Mouse (Mus musculus) forebrain, embryonic 15.5 days (tissue): ENCODE results near the gene Myh3. TPM values are rescaled to one million over a fixed set of nuclear protein-coding genes. Genes with fewer than 3 reads are reported as not detected.

ENCODE experiments used
- ATAC-seq: fragments of 200-750 bp; cut with Nextera tagmentation; replicated peaks from 2 replicates; pipeline ENCODE4 v1.8.0; 2017; ENCODE audit warnings: mild to moderate bottlenecking, moderate TSS enrichment, moderate library complexity
- H3K27ac ChIP-seq: fragments of 300-500 bp; sonication (generic); replicated peaks from 2 replicates; pipeline ENCODE4 v1.5.1; 2015; ENCODE audit warnings: mild to moderate bottlenecking, inconsistent platforms
- H3K27me3 ChIP-seq: fragments of 300-500 bp; sonication (generic); 2 replicates; pipeline ENCODE4 v1.6.1; 2015; ENCODE audit warnings: inconsistent platforms
- H3K36me3 ChIP-seq: fragments of 300-500 bp; sonication (generic); 2 replicates; pipeline ENCODE4 v1.6.1; 2015; ENCODE audit warnings: mild to moderate bottlenecking, inconsistent platforms
- H3K4me1 ChIP-seq: fragments of 300-500 bp; sonication (generic); 2 replicates; pipeline ENCODE4 v1.6.1; 2015; ENCODE audit warnings: inconsistent platforms
- H3K4me2 ChIP-seq: fragments of 300-500 bp; sonication (generic); replicated peaks from 2 replicates; pipeline ENCODE4 v1.6.1; 2015; ENCODE audit warnings: mild to moderate bottlenecking, inconsistent platforms
- H3K4me3 ChIP-seq: fragments of 300-500 bp; sonication (generic); 2 replicates; pipeline ENCODE4 v1.5.1; 2015; ENCODE audit warnings: mild to moderate bottlenecking, inconsistent platforms
- H3K9ac ChIP-seq: fragments of 300-500 bp; sonication (generic); replicated peaks from 2 replicates; pipeline ENCODE4 v1.6.1; 2015; ENCODE audit warnings: mild to moderate bottlenecking, inconsistent platforms
- H3K9me3 ChIP-seq: fragments of 300-500 bp; sonication (generic); 2 replicates; pipeline ENCODE4 v1.6.1; 2016; ENCODE audit warnings: inconsistent platforms
- WGBS: fragments of 180-500 bp; shearing (Covaris S2); methylation state at CpG from one replicate; pipeline ENCODE4 v1.1.7; 2015; ENCODE audit warnings: mixed read lengths; 5-methylcytosine and 5-hydroxymethylcytosine counted together
- polyA plus RNA-seq: library from polyadenylated mRNA; unstranded; fragments of >200 nt; fragmentation: Nextera tagmentation; extraction: Ambion mirVana; gene quantifications from 2 replicates; pipeline ENCODE4 v1.2.1, GENCODE M21; 2015

Gene Myh3
- polyA plus RNA-seq, 1 experiment from 2014 or later, result 0.48 TPM

GRCm38 (mm10) chr11:67135532-67135931 is 57.4 kb downstream of the Myh3 start:
- no peak overlapping the region for H3K4me2 ChIP-seq
- H3K4me1 ChIP-seq, result no peaks in the 10 kb centered on the region
- no peak for ATAC-seq
- H3K9ac ChIP-seq, result no peak overlapping the region
- H3K9me3 ChIP-seq, result no peaks in the 10 kb centered on the region
- H3K36me3 ChIP-seq, result no peaks in the 10 kb centered on the region
- H3K27ac ChIP-seq, result no peak overlapping the region
- no peak overlapping the region for H3K4me3 ChIP-seq
- H3K27me3 ChIP-seq, result no peaks in the 10 kb centered on the region
- WGBS, result 92% methylated on average over 2 of the region's 2 CpGs

GRCm38 (mm10) chr11:67139556-67139955 is 61.5 kb downstream of the Myh3 start:
- no peak for ATAC-seq
- H3K9me3 ChIP-seq, result no peaks in the 10 kb centered on the region
- no peaks in the 10 kb centered on the region for H3K4me1 ChIP-seq
- no peak overlapping the region for H3K9ac ChIP-seq
- H3K27ac ChIP-seq, result no peak overlapping the region
- no peak overlapping the region for H3K4me2 ChIP-seq
- no peaks in the 10 kb centered on the region for H3K27me3 ChIP-seq
- WGBS, result 92% methylated on average over 8 of the region's 8 CpGs
- H3K36me3 ChIP-seq, result no peaks in the 10 kb centered on the region
- H3K4me3 ChIP-seq, result no peak overlapping the region

- 84% methylated on average over 5 of the region's 5 CpGs for WGBS
- no peaks in the 10 kb centered on the region for H3K9me3 ChIP-seq
- H3K4me1 ChIP-seq, result no peaks in the 10 kb centered on the region
- H3K9ac ChIP-seq, result no peak overlapping the region
- no peak for ATAC-seq
- H3K4me2 ChIP-seq, result no peak overlapping the region
- no peaks in the 10 kb centered on the region for H3K27me3 ChIP-seq
- no peak overlapping the region for H3K27ac ChIP-seq
- no peaks in the 10 kb centered on the region for H3K36me3 ChIP-seq
- no peak overlapping the region for H3K4me3 ChIP-seq
These were observed 62.1 kb downstream of the Myh3 start for GRCm38 (mm10) chr11:67140175-67140574.

GRCm38 (mm10) chr11:67141031-67141430 is 62.9 kb downstream of the Myh3 start:
- no peak for ATAC-seq
- Histone ChIP-seq H3K36me3 (no peaks in the 10 kb centered on the region), H3K27me3 (no peaks in the 10 kb centered on the region), H3K4me3 (no peak overlapping the region), H3K4me1 (no peaks in the 10 kb centered on the region), H3K9ac (no peak overlapping the region), H3K9me3 (no peaks in the 10 kb centered on the region), H3K27ac (no peak overlapping the region), H3K4me2 (no peak overlapping the region)
- WGBS, result 83% methylated on average over 6 of the region's 6 CpGs

- Histone ChIP-seq H3K9me3 (no peaks in the 10 kb centered on the region), H3K4me2 (no peak overlapping the region), H3K27ac (no peak overlapping the region), H3K36me3 (no peaks in the 10 kb centered on the region), H3K9ac (no peak overlapping the region), H3K27me3 (no peaks in the 10 kb centered on the region), H3K4me1 (no peaks in the 10 kb centered on the region), H3K4me3 (no peak overlapping the region)
- 59% methylated on average over 4 of the region's 4 CpGs for WGBS
- no peak for ATAC-seq
These were observed 63.9 kb downstream of the Myh3 start for GRCm38 (mm10) chr11:67142047-67142446.

- Histone ChIP-seq H3K36me3 (no peaks in the 10 kb centered on the region), H3K4me1 (no peaks in the 10 kb centered on the region), H3K4me2 (no peak overlapping the region), H3K27ac (no peak overlapping the region), H3K4me3 (no peak overlapping the region), H3K27me3 (no peaks in the 10 kb centered on the region), H3K9me3 (no peaks in the 10 kb centered on the region), H3K9ac (no peak overlapping the region)
- ATAC-seq, result no peak
- 83% methylated on average over 5 of the region's 5 CpGs for WGBS
These were observed 65.0 kb downstream of the Myh3 start for GRCm38 (mm10) chr11:67143065-67143464.

GRCm38 (mm10) chr11:67143863-67144498 is 65.9 kb downstream of the Myh3 start:
- 90% methylated on average over 4 of the region's 4 CpGs for WGBS
- H3K27ac ChIP-seq, result no peak overlapping the region
- no peaks in the 10 kb centered on the region for H3K36me3 ChIP-seq
- H3K4me1 ChIP-seq, result no peaks in the 10 kb centered on the region
- H3K9me3 ChIP-seq, result no peaks in the 10 kb centered on the region
- no peak overlapping the region for H3K9ac ChIP-seq
- no peaks in the 10 kb centered on the region for H3K27me3 ChIP-seq
- ATAC-seq, result no peak
- no peak overlapping the region for H3K4me3 ChIP-seq
- no peak overlapping the region for H3K4me2 ChIP-seq

- Histone ChIP-seq H3K27ac (no peak overlapping the region), H3K9ac (no peak overlapping the region), H3K4me2 (no peak overlapping the region), H3K36me3 (no peaks in the 10 kb centered on the region), H3K9me3 (no peaks in the 10 kb centered on the region), H3K27me3 (no peaks in the 10 kb centered on the region), H3K4me1 (no peaks in the 10 kb centered on the region), H3K4me3 (no peak overlapping the region)
- no peak for ATAC-seq
- WGBS, result 74% methylated on average over 6 of the region's 6 CpGs
These were observed 66.6 kb downstream of the Myh3 start for GRCm38 (mm10) chr11:67144559-67145265.

- Histone ChIP-seq H3K36me3 (no peaks in the 10 kb centered on the region), H3K4me2 (no peak overlapping the region), H3K27me3 (no peaks in the 10 kb centered on the region), H3K4me3 (no peak overlapping the region), H3K9me3 (no peaks in the 10 kb centered on the region), H3K9ac (no peak overlapping the region), H3K27ac (no peak overlapping the region), H3K4me1 (no peaks in the 10 kb centered on the region)
- 82% methylated on average over 5 of the region's 5 CpGs for WGBS
- ATAC-seq, result no peak
These were observed 67.6 kb downstream of the Myh3 start for GRCm38 (mm10) chr11:67145482-67146408.

GRCm38 (mm10) chr11:67146409-67147282 is 68.5 kb downstream of the Myh3 start:
- Histone ChIP-seq H3K27me3 (no peaks in the 10 kb centered on the region), H3K4me1 (no peaks in the 10 kb centered on the region), H3K4me3 (no peak overlapping the region), H3K27ac (no peak overlapping the region), H3K9me3 (no peaks in the 10 kb centered on the region), H3K36me3 (no peaks in the 10 kb centered on the region), H3K9ac (no peak overlapping the region), H3K4me2 (no peak overlapping the region)
- WGBS, result 92% methylated on average over 4 of the region's 4 CpGs
- ATAC-seq, result no peak

GRCm38 (mm10) chr11:67147283-67147921 is 69.3 kb downstream of the Myh3 start:
- Histone ChIP-seq H3K27ac (no peak overlapping the region), H3K4me3 (no peak overlapping the region), H3K27me3 (no peaks in the 10 kb centered on the region), H3K4me2 (no peak overlapping the region), H3K9ac (no peak overlapping the region), H3K4me1 (no peaks in the 10 kb centered on the region), H3K9me3 (no peaks in the 10 kb centered on the region), H3K36me3 (no peaks in the 10 kb centered on the region)
- WGBS, result 94% methylated on average over 12 of the region's 12 CpGs
- ATAC-seq, result no peak
